Comparison of ENCODE assay signal across 9 mouse cellular contexts in genomic region chr4:120692717-120693116, GRCm38 (mm10). TPM values are rescaled to one million over a fixed set of nuclear protein-coding genes. Genes with fewer than 3 reads are reported as not detected.
DNase-seq lines count a peak whose midpoint lies in the region; ATAC-seq and TF ChIP-seq lines count a peak whose summit lies in the region.
"Had no signal": no experiment of that assay in that cellular context is flagged by ENCODE, and none has a peak within 500 bp of the region (broad histone marks: within the 10 kb centered on the region; RNA-seq: fewer than 3 reads in every experiment).

No protein-coding gene starts in this region.

- no peaks in the 10 kb centered on the region for H3K9me3 ChIP-seq in forebrain, embryonic 14.5 days (replicated peaks; ENCODE audit: control insufficient read depth, low read length)
- H3K9me3 ChIP-seq in forebrain, embryonic 12.5 days = no peaks in the 10 kb centered on the region
- no peaks in the 10 kb centered on the region for H3K9me3 ChIP-seq in liver, embryonic 14.5 days (ENCODE audit: control insufficient read depth, low read length)
- H3K9me3 ChIP-seq in stomach, postnatal 0 days (ENCODE audit: control insufficient read depth, low read length) = no peaks in the 10 kb centered on the region
- H3K9me3 ChIP-seq: midbrain, embryonic 12.5 days had no signal

- no peak overlapping the region for H3K4me2 ChIP-seq in forebrain, embryonic 14.5 days (ENCODE audit: low read length)
- H3K4me2 ChIP-seq in forebrain, embryonic 12.5 days = no peak overlapping the region
- no peak overlapping the region for H3K4me2 ChIP-seq in liver, embryonic 14.5 days (ENCODE audit: low read depth)
- H3K4me2 ChIP-seq in stomach, postnatal 0 days (replicated peaks; ENCODE audit: low read depth) = no peak overlapping the region
- H3K4me2 ChIP-seq: midbrain, embryonic 12.5 days had no signal

- no peaks in the 10 kb centered on the region for H3K4me1 ChIP-seq in forebrain, embryonic 14.5 days (ENCODE audit: control insufficient read depth, insufficient read depth, low read length)
- peaks cover under 1% of the 10 kb centered on the region; the same call in 1 of the 2 replicates for H3K4me1 ChIP-seq in forebrain, embryonic 12.5 days
- H3K4me1 ChIP-seq in cerebellum, adult 2 months (ENCODE audit: control insufficient read depth, insufficient read depth, low read length) = peaks cover 7% of the 10 kb centered on the region
- H3K4me1 ChIP-seq in liver, embryonic 14.5 days (replicated peaks; ENCODE audit: control insufficient read depth in 2 of 2, insufficient read depth in 2 of 2, low read length in 1 of 2) = no peaks in the 10 kb centered on the region; a peak in 1 of 4 replicates
- no peaks in the 10 kb centered on the region for H3K4me1 ChIP-seq in stomach, postnatal 0 days (replicated peaks; ENCODE audit: control insufficient read depth, insufficient read depth)
- H3K4me1 ChIP-seq: midbrain, embryonic 12.5 days had no signal

- TF ChIP-seq CTCF in cerebellum, adult 2 months (IDR thresholded peaks at IDR 0.05; ENCODE audit: borderline replicate concordance, insufficient read depth, low read depth, low read length) = peak; percentile 68; the same call in 1 of the 2 replicates
- TF ChIP-seq CTCF in liver, embryonic 14.5 days (IDR thresholded peaks at IDR 0.05; ENCODE audit: low read depth) = peak; percentile 73
- peak; percentile 83 for TF ChIP-seq CTCF in stomach, postnatal 0 days (IDR thresholded peaks at IDR 0.05; ENCODE audit: low read depth)

- H3K9ac ChIP-seq in forebrain, embryonic 14.5 days (ENCODE audit: low read length) = no peak overlapping the region
- no peak overlapping the region for H3K9ac ChIP-seq in forebrain, embryonic 12.5 days
- no peak overlapping the region for H3K9ac ChIP-seq in liver, embryonic 14.5 days (replicated peaks)
- H3K9ac ChIP-seq in stomach, postnatal 0 days (ENCODE audit: low read length) = no peak overlapping the region
- H3K9ac ChIP-seq: midbrain, embryonic 12.5 days had no signal

- no peaks in the 10 kb centered on the region for H3K27me3 ChIP-seq in forebrain, embryonic 14.5 days (replicated peaks; ENCODE audit: control insufficient read depth, insufficient read depth, low read length)
- H3K27me3 ChIP-seq in forebrain, embryonic 12.5 days = peaks cover 26% of the 10 kb centered on the region
- H3K27me3 ChIP-seq in cerebellum, adult 2 months (ENCODE audit: control insufficient read depth, insufficient read depth, low read length) = no peaks in the 10 kb centered on the region
- no peaks in the 10 kb centered on the region; the same call in 1 of the 2 replicates for H3K27me3 ChIP-seq in liver, embryonic 14.5 days (ENCODE audit: control insufficient read depth, insufficient read depth, low read length)
- no peaks in the 10 kb centered on the region for H3K27me3 ChIP-seq in stomach, postnatal 0 days (ENCODE audit: control insufficient read depth, insufficient read depth, low read length)

- intact Hi-C loops in heart, postnatal 36 days (cut with DNase I) = loop anchor here (2.0 kb wide), 1 partner anchor 62 kb away; no protein-coding TSS in a partner anchor

- H3K4me3 ChIP-seq in forebrain, embryonic 14.5 days (ENCODE audit: low read depth, low read length) = no peak overlapping the region
- H3K4me3 ChIP-seq in forebrain, embryonic 12.5 days (replicated peaks) = no peak overlapping the region
- H3K4me3 ChIP-seq in cerebellum, adult 2 months (replicated peaks; ENCODE audit: insufficient read depth, low read depth, low read length) = no peak overlapping the region
- H3K4me3 ChIP-seq in liver, embryonic 14.5 days (ENCODE audit: insufficient read depth in 1 of 2, low read depth in 2 of 2, low read length in 2 of 2) = no peak overlapping the region
- H3K4me3 ChIP-seq in stomach, postnatal 0 days (ENCODE audit: low read depth, low read length) = no peak overlapping the region
- H3K4me3 ChIP-seq: midbrain, embryonic 12.5 days had no signal

- 39% methylated on average over 10 of the region's 10 CpGs for WGBS in forebrain, embryonic 14.5 days
- WGBS in forebrain, embryonic 12.5 days = 41% methylated on average over 10 of the region's 10 CpGs
- 35% methylated on average over 10 of the region's 10 CpGs for WGBS in cerebellum, adult 2 months
- 38% methylated on average over 10 of the region's 10 CpGs for WGBS in liver, embryonic 14.5 days (ENCODE audit: insufficient replicate concordance)
- WGBS in stomach, postnatal 0 days = 42% methylated on average over 10 of the region's 10 CpGs

- DNase-seq in forebrain, embryonic 14.5 days (ENCODE audit: low spot score) = peak; percentile 58
- DNase-seq in right cerebral cortex, adult 2 months (ENCODE audit: low spot score in 2 of 2) = peak; percentile 48 to 53
- no peak for DNase-seq in right cerebral cortex, postnatal 25 days
- DNase-seq in cerebellum, adult 2 months = peak; percentile 48 to 56
- DNase-seq in heart, postnatal 36 days = peak; percentile 40 to 58
- DNase-seq in liver, embryonic 14.5 days (ENCODE audit: low read depth in 3 of 3, low spot score in 3 of 3) = no peak
- peak; percentile 63 for DNase-seq in stomach, postnatal 0 days (ENCODE audit: low spot score)

- no peak overlapping the region for H3K27ac ChIP-seq in forebrain, embryonic 14.5 days (ENCODE audit: low read depth, low read length)
- H3K27ac ChIP-seq in forebrain, embryonic 12.5 days = no peak overlapping the region
- no peak overlapping the region for H3K27ac ChIP-seq in cerebellum, adult 2 months (ENCODE audit: insufficient read depth, low read length)
- no peak overlapping the region for H3K27ac ChIP-seq in liver, embryonic 14.5 days
- no peak overlapping the region for H3K27ac ChIP-seq in stomach, postnatal 0 days (replicated peaks)
- H3K27ac ChIP-seq: midbrain, embryonic 12.5 days had no signal

- H3K36me3 ChIP-seq in forebrain, embryonic 14.5 days (ENCODE audit: control insufficient read depth, insufficient read depth, low read length) = no peaks in the 10 kb centered on the region
- H3K36me3 ChIP-seq in forebrain, embryonic 12.5 days (replicated peaks) = no peaks in the 10 kb centered on the region
- H3K36me3 ChIP-seq in liver, embryonic 14.5 days (replicated peaks; ENCODE audit: control insufficient read depth, insufficient read depth, low read depth) = no peaks in the 10 kb centered on the region
- no peaks in the 10 kb centered on the region for H3K36me3 ChIP-seq in stomach, postnatal 0 days (ENCODE audit: control insufficient read depth, insufficient read depth, low read length)
- H3K36me3 ChIP-seq: midbrain, embryonic 12.5 days had no signal

- no peak for TF ChIP-seq EP300 in liver, embryonic 14.5 days (IDR thresholded peaks at IDR 0.05; ENCODE audit: low read depth)
- no peak for TF ChIP-seq EP300 in stomach, postnatal 0 days (optimal IDR thresholded peaks at IDR 0.05)

- no peak for TF ChIP-seq POLR2A in cerebellum, adult 2 months (IDR thresholded peaks at IDR 0.05; ENCODE audit: borderline replicate concordance, insufficient read depth, low read length)

- ATAC-seq in forebrain, embryonic 14.5 days = peak; percentile 42; the same call in 1 of the 2 replicates
- ATAC-seq in forebrain, embryonic 12.5 days (ENCODE audit: low FRiP score) = no peak
- no peak for ATAC-seq in liver, embryonic 14.5 days (ENCODE audit: insufficient read depth)
- no peak; the same call in 1 of the 2 replicates for ATAC-seq in stomach, postnatal 0 days (ENCODE audit: low FRiP score, low TSS enrichment)

RNA-seq across cellular contexts. Expression of gene Cited4, which starts 26.3 kb away (rescaled TPM):
- 0.17 and 0.23 TPM in 2 replicates for polyA plus RNA-seq in forebrain, embryonic 14.5 days (2014; fragmentation: Nextera tagmentation; extraction: Ambion mirVana)
- 4.2 and 4.8 TPM in 2 replicates for polyA plus RNA-seq in forebrain, embryonic 12.5 days (2016; fragmentation: Nextera tagmentation; extraction: Ambion mirVana)
- 9.3 and 12.5 TPM in 2 replicates for polyA plus RNA-seq in cerebellum, adult 2 months (2012; rRNA removed)
- total RNA-seq in heart, postnatal 36 days (2021) = 10 to 100 TPM; 26.9 to 36.2 TPM
- 79.1 and 109 TPM in 2 replicates for polyA plus RNA-seq in liver, embryonic 14.5 days (2012; rRNA removed)
- polyA plus RNA-seq in liver, embryonic 14.5 days (2014; fragmentation: Nextera tagmentation; extraction: Ambion mirVana) = 76.6 and 95.2 TPM in 2 replicates
- 29.8 and 31.8 TPM in 2 replicates for polyA plus RNA-seq in stomach, postnatal 0 days (2015; fragmentation: Nextera tagmentation; extraction: Ambion mirVana)

RNA-seq across cellular contexts. Expression of gene Kcnq4, which starts 55.7 kb away (rescaled TPM):
- polyA plus RNA-seq in forebrain, embryonic 14.5 days (2014; fragmentation: Nextera tagmentation; extraction: Ambion mirVana) = 5.0 and 6.5 TPM in 2 replicates
- polyA plus RNA-seq in forebrain, embryonic 12.5 days (2016; fragmentation: Nextera tagmentation; extraction: Ambion mirVana) = 3.1 and 3.5 TPM in 2 replicates
- 12.4 and 15.2 TPM in 2 replicates for polyA plus RNA-seq in cerebellum, adult 2 months (2012; rRNA removed)
- total RNA-seq in heart, postnatal 36 days (2021) = 1 to 10 TPM; 2.4 to 2.6 TPM
- polyA plus RNA-seq in liver, embryonic 14.5 days (2012; rRNA removed) = 0.06 and 0.10 TPM in 2 replicates
- 0.08 TPM in 1 of 2 replicates, not detected in the other for polyA plus RNA-seq in liver, embryonic 14.5 days (2014; fragmentation: Nextera tagmentation; extraction: Ambion mirVana)
- polyA plus RNA-seq in stomach, postnatal 0 days (2015; fragmentation: Nextera tagmentation; extraction: Ambion mirVana) = 2.2 and 2.7 TPM in 2 replicates

Comparison
In these comparisons a context has a peak if more than half of its experiments do, and no peak if none do; other contexts are left out.
1. DNase-seq: peak in forebrain, embryonic 14.5 days (single experiment), right cerebral cortex, adult 2 months (2 of 2), cerebellum, adult 2 months (2 of 2), heart, postnatal 36 days (2 of 2) and stomach, postnatal 0 days (single experiment); none in right cerebral cortex, postnatal 25 days (single experiment) and liver, embryonic 14.5 days (0 of 3).
2. Peak in every context shown above with its lines, with median percentiles within 50 percentile points of each other: CTCF ChIP-seq.